Mouse (Mus musculus): ENCODE measurements at regions not wholly inside any gene's neighbourhood (a gene's known extent, or its start where the extent isn't known, plus 50 kb on each side); places are given as distances from the start of the nearest gene placed in this dataset.

DNA sequence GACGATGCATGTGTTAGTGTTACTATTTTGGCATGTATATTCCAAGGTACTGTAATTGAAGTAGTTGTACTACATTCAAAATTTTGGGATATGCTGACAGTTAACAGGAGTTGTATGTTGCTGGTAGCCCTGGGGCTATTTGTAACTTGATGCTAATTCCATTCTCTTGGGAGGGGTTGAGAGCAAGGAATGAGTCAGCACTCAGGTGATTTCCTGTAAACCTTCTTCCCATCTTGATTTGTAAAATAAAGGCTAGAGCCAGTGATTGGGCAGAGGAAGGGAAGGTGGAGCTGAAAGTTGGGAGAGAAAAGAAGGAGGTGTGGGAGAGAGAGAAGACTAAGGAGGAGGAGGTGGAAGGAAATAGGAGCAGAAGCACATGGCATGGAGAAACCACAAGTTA lies 838.2 kb upstream of the Alcam start:
- no peak for TF ChIP-seq CTCF (IDR thresholded peaks at IDR 0.05; ENCODE audit: low read depth, low read length)
- no peak for TF ChIP-seq GATA1 (IDR thresholded peaks at IDR 0.05; ENCODE audit: borderline replicate concordance, low read length)
- TF ChIP-seq TAL1 (conservative IDR thresholded peaks at IDR 0.05; ENCODE audit: low read depth, low read length): no peak
- no peak for TF ChIP-seq GATA2 (IDR thresholded peaks at IDR 0.05; ENCODE audit: borderline replicate concordance, low read depth, low read length)
- TF ChIP-seq POLR2AphosphoS5 (IDR thresholded peaks at IDR 0.05; ENCODE audit: insufficient replicate concordance, low read depth, low read length): no peak
